Mouse (Mus musculus) heart, postnatal 0 days (tissue): ENCODE data around the gene Sipa1l2. TPM values are rescaled to one million over a fixed set of nuclear protein-coding genes. Genes with fewer than 3 reads are reported as not detected.
A peak's percentile ranks its signal among the peaks of the same experiment; 100 is the strongest.

Experiments
- ATAC-seq: fragments of 200-750 bp; cut with Nextera tagmentation; 2 replicates; pipeline ENCODE4 v1.8.0; 2017; ENCODE audit warnings: low read depth, moderate number of reproducible peaks, moderate library complexity; ENCODE audit not compliant: insufficient read depth
- DNase-seq: peaks from one replicate; pipeline ENCODE4 v3.0.0-alpha.2; 2016; ENCODE audit warnings: low spot score
- H3K27ac ChIP-seq: fragments of 300-500 bp; sonication (generic); 2 replicates; pipeline ENCODE4 v1.5.1; 2014; ENCODE audit warnings: low read depth, mild to moderate bottlenecking
- H3K27me3 ChIP-seq: fragments of 300-500 bp; sonication (generic); 2 replicates; pipeline ENCODE4 v1.6.1; 2014; ENCODE audit warnings: low read length, mixed read lengths; ENCODE audit not compliant: control insufficient read depth, insufficient read depth
- H3K36me3 ChIP-seq: fragments of 300-500 bp; sonication (generic); replicated peaks from 2 replicates; pipeline ENCODE4 v1.6.1; 2014; ENCODE audit warnings: low read length, mixed read lengths; ENCODE audit not compliant: control insufficient read depth, insufficient read depth
- H3K4me1 ChIP-seq: fragments of 300-500 bp; sonication (generic); 2 replicates; pipeline ENCODE4 v1.6.1; 2014; ENCODE audit warnings: antibody characterized with exemption; ENCODE audit not compliant: control insufficient read depth, insufficient read depth
- H3K4me2 ChIP-seq: fragments of 300-500 bp; sonication (generic); 2 replicates; pipeline ENCODE4 v1.6.1; 2014; ENCODE audit warnings: low read depth, mild to moderate bottlenecking, low read length, moderate library complexity
- H3K4me3 ChIP-seq: fragments of 300-500 bp; sonication (generic); 2 replicates; pipeline ENCODE4 v1.5.1; 2014; ENCODE audit warnings: low read depth, low read length
- H3K9ac ChIP-seq: fragments of 300-500 bp; sonication (generic); replicated peaks from 2 replicates; pipeline ENCODE4 v1.6.1; 2014; ENCODE audit warnings: low read depth, low read length, mixed read lengths
- H3K9me3 ChIP-seq: fragments of 300-500 bp; sonication (generic); replicated peaks from 2 replicates; pipeline ENCODE4 v1.6.1; 2016; ENCODE audit warnings: low read length; ENCODE audit not compliant: control insufficient read depth
- CTCF ChIP-seq: IDR thresholded peaks from 2 replicates; pipeline ENCODE4 v1.5.1; 2016; ENCODE audit warnings: antibody characterized with exemption, control low read depth, low read depth
- EP300 ChIP-seq: IDR thresholded peaks from 2 replicates; pipeline ENCODE4 v1.6.1; 2016; ENCODE audit warnings: antibody characterized with exemption, low read depth
- WGBS: fragments of 180-500 bp; shearing (Covaris S2); extraction: QIAGEN DNeasy Blood & Tissue Kit; methylation state at CpG from one replicate; pipeline ENCODE4 v1.1.7; 2014; 5-methylcytosine and 5-hydroxymethylcytosine counted together
- polyA plus RNA-seq: library from polyadenylated mRNA; unstranded; fragments of >200 nt; fragmentation: Nextera tagmentation; extraction: Ambion mirVana; gene quantifications from 2 replicates; pipeline ENCODE4 v1.2.1, GENCODE M21; 2015
- total RNA-seq: library from RNA; depleted of rRNA; stranded (reverse); fragments of >200 nt; gene quantifications from 2 replicates; pipeline ENCODE4 v1.2.3, GENCODE M21; 2014; ENCODE audit warnings: low replicate concordance

The Sipa1l2 gene
- total and polyA plus RNA-seq, 2 experiments from 2014 or later: 13.6 to 65.8 TPM

GRCm38 (mm10) chr8:125572246-125572645, 2.6 kb upstream of the Sipa1l2 start:
- TF ChIP-seq CTCF (no peak), EP300 (no peak)
- no peaks in the 10 kb centered on the region for H3K9me3 ChIP-seq
- H3K36me3 ChIP-seq: no peaks in the 10 kb centered on the region
- H3K4me2 ChIP-seq: no peak overlapping the region
- no peak overlapping the region for H3K9ac ChIP-seq
- peaks cover 12% of the 10 kb centered on the region for H3K4me1 ChIP-seq
- no peaks in the 10 kb centered on the region for H3K27me3 ChIP-seq
- H3K27ac ChIP-seq: no peak overlapping the region
- ATAC-seq (no peak), DNase-seq (no peak)
- no peak overlapping the region for H3K4me3 ChIP-seq
- WGBS: 88% methylated on average over 4 of the region's 4 CpGs

- Histone ChIP-seq H3K27me3 (no peaks in the 10 kb centered on the region), H3K4me3 (no peak overlapping the region), H3K9me3 (no peaks in the 10 kb centered on the region), H3K9ac (no peak overlapping the region), H3K27ac (no peak overlapping the region), H3K4me2 (no peak overlapping the region), H3K4me1 (peaks cover 20% of the 10 kb centered on the region), H3K36me3 (no peaks in the 10 kb centered on the region)
- ATAC-seq: no peak
- WGBS: 73% methylated on average over 12 of the region's 12 CpGs
- TF ChIP-seq EP300 (no peak), CTCF (peak; percentile 33; the same call in 1 of the 2 replicates)
- DNase-seq: no peak
These were observed 1.3 kb upstream of the Sipa1l2 start for GRCm38 (mm10) chr8:125570835-125571465.

- H3K9me3 ChIP-seq: no peaks in the 10 kb centered on the region
- 12% methylated on average over 13 of the region's 13 CpGs for WGBS
- no peaks in the 10 kb centered on the region for H3K36me3 ChIP-seq
- H3K4me3 ChIP-seq: peak overlapping the region; percentile 94
- H3K4me1 ChIP-seq: peaks cover 20% of the 10 kb centered on the region
- peak overlapping the region; percentile 72 for H3K4me2 ChIP-seq
- no peak for DNase-seq
- H3K27me3 ChIP-seq: no peaks in the 10 kb centered on the region
- no peak for ATAC-seq
- peak overlapping the region; percentile 83 for H3K27ac ChIP-seq
- H3K9ac ChIP-seq: peak overlapping the region; percentile 53
- no peak for TF ChIP-seq EP300
- no peak for TF ChIP-seq CTCF
These were observed 781 bp upstream of the Sipa1l2 start for GRCm38 (mm10) chr8:125570389-125570788.

GRCm38 (mm10) chr8:125568851-125569532, 616 bp downstream of the Sipa1l2 start:
- Histone ChIP-seq H3K9ac (peak overlapping the region; percentile 95), H3K4me2 (peak overlapping the region; percentile 72), H3K36me3 (no peaks in the 10 kb centered on the region), H3K4me3 (peak overlapping the region; percentile 94), H3K27ac (peak overlapping the region; percentile 89), H3K27me3 (no peaks in the 10 kb centered on the region), H3K4me1 (peaks cover 27% of the 10 kb centered on the region), H3K9me3 (no peaks in the 10 kb centered on the region)
- peak; percentile 89 for DNase-seq
- no peak for ATAC-seq
- under 1% methylated on average over 39 of the region's 39 CpGs for WGBS
- no peak for TF ChIP-seq EP300
- TF ChIP-seq CTCF: peak; percentile 62

GRCm38 (mm10) chr8:125568421-125568850, 1.2 kb downstream of the Sipa1l2 start:
- DNase-seq (no peak), ATAC-seq (no peak)
- Histone ChIP-seq H3K4me3 (peak overlapping the region; percentile 94), H3K36me3 (no peaks in the 10 kb centered on the region), H3K4me2 (peak overlapping the region; percentile 72), H3K27me3 (no peaks in the 10 kb centered on the region), H3K9ac (peak overlapping the region; percentile 95), H3K9me3 (no peaks in the 10 kb centered on the region), H3K4me1 (peaks cover 32% of the 10 kb centered on the region), H3K27ac (peak overlapping the region; percentile 89)
- TF ChIP-seq EP300 (no peak), CTCF (no peak)
- WGBS: under 1% methylated on average over 14 of the region's 14 CpGs
